Mouse (Mus musculus): ENCODE measurements around the gene Pcnx3. TPM values are rescaled to one million over a fixed set of nuclear protein-coding genes. Genes with fewer than 3 reads are reported as not detected.

Pcnx3 gene
- polyA plus RNA-seq, 1 experiment from 2014 or later, result 38.3 TPM

DNA sequence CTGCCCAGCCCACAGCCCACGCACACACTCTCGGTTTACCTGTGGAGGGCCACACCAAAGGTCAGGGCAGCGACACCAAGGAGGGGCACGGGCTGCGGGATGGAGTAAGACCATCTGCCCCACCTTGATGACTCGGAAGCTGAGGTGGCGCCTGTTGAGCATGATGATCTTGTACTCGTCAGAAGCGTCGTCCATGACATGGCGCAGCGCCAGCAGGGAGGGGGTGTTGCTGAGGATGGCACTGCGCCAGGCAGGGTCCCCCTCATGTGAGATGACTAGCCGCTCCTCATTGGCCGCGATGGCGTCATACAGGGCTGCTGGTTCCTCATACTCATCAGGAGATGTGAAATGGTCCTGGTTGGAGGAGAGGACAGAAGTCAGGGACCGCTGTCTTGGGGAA, 22.3 kb downstream of the Pcnx3 start:
- Histone ChIP-seq H3K4me1 (replicated peaks) (peaks cover 26% of the 10 kb centered on the region), H3K36me3 (peaks cover 69% of the 10 kb centered on the region)

DNA sequence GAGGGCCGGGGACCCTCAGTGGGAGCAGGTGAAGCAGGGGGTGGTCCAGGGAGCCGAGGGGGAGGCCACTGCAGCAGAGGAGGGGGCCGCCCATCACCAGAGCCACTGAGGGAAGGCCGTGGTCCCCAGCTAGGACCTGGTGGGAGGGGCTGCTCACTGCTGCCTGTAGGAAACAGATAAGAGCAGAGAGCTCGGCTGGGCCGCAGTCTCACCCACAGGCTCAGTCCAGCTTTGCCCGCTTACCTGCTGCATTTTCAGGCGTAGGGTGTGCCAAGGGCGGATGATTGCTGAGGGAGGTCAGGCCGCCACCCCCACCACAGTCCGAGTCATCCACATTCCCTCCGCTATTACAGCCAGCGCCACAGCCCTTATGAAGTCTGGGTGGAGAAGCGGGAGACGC, 23.2 kb downstream of the Pcnx3 start:
- Histone ChIP-seq H3K4me2 (no peak overlapping the region), H3K27ac (no peak overlapping the region), H3K4me1 (replicated peaks) (peaks cover 32% of the 10 kb centered on the region), H3K27me3 (no peaks in the 10 kb centered on the region), H3K36me3 (peaks cover 63% of the 10 kb centered on the region), H3K9me3 (no peaks in the 10 kb centered on the region), H3K4me3 (replicated peaks) (no peak overlapping the region), H3K9ac (replicated peaks) (no peak overlapping the region)
- no peak for ATAC-seq (ENCODE audit: insufficient number of reproducible peaks, insufficient read depth, low FRiP score, low TSS enrichment, low read depth)
- 90% methylated on average over 15 of the region's 15 CpGs for WGBS

More for the DNA sequence above, 22.3 kb downstream of the Pcnx3 start:
- Histone ChIP-seq H3K4me2 (no peak overlapping the region), H3K9me3 (no peaks in the 10 kb centered on the region), H3K4me3 (replicated peaks) (no peak overlapping the region; the same call in 1 of the 2 replicates), H3K27ac (no peak overlapping the region), H3K27me3 (no peaks in the 10 kb centered on the region), H3K9ac (replicated peaks) (no peak overlapping the region)
- no peak for ATAC-seq (ENCODE audit: insufficient number of reproducible peaks, insufficient read depth, low FRiP score, low TSS enrichment, low read depth)
- WGBS, result 92% methylated on average over 18 of the region's 18 CpGs

DNA sequence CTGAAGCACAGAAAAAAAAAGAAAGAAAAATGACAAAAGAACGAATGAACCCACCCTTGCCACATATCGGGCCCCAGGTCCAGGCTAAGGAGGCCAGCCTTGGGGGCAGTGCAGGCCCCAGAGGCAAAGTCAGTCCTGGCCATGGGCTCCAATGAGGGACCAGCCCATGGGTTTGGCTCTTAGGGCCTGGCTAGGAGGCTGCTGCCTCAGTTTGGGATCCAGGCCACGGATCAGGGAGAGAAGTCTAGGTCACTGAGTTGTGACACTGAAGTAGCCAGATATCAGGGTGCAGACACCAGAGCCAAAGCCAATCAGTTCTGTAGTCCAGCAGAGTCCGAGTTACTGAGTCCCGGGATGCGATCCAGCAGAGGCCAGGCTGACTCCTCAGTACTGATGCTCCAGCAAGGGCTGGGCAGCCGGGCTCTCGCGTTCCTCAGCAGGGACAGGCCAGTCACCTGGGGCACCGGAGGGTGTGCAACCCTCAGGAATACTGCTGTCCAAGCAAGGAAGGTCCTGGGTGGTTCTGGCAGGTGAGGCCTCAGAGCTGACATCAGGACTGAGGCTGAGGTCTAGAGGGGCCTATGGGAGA, 23.9 kb downstream of the Pcnx3 start:
- peak overlapping the region; percentile 18; the same call in 1 of the 2 replicates for H3K9ac ChIP-seq (replicated peaks)
- 95% methylated on average over 10 of the region's 10 CpGs for WGBS

DNA sequence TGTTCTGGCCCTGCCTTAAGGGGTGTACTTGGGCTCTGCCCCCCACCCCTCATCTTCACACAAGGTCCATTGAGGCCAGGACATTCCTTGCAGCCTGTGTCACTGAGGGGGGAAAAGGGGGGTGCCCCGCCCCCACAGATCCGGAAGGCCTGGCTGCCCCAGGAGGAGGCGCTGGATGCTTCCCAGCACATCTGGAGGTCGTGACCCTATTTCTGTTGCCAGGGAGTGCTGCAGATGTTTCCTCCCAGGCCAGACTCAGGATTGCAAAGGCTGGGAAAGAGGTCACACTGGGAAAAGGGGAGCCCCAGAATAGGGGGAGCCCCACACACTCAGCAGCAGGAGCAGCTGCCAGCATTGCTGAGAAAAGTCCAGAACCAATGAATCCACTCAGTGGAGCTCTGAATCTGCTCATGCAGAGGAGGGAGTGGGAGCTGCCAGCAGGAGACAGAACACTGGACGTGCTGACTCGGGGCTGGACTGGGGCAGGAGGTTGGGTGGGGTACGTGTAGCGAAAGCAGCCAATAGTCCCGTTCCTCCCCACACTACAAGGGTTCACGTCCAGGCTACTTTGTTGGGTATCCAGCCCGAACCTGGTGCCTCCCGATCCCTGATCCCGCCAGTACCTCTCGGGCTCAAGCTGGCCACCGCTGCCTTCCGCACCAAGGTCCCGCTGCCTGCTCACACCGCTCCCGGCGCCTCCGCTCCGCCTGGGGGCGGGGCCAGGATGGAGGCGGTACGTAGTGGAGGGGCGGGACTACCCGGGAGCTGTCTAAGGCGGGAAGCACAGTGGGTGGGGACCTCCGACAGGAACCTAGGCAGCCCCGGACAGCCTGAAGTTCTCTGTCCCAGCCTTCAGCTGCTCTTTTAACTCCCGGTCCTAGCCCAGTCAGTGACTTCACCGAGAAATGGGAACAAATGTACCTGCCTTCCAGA, 25.5 kb downstream of the Pcnx3 start, which contains the start of gene Sipa1:
Gene Sipa1 (minus strand): TSS at position 727 of the 933 bp plus-strand sequence.
- WGBS, result 1% methylated on average over 32 of the region's 32 CpGs
- peak within 1 kb of the TSS; percentile 52 for H3K4me3 ChIP-seq (replicated peaks)
- H3K4me2 ChIP-seq, result peak within 1 kb of the TSS; percentile 70
- H3K27me3 ChIP-seq, result no peaks in the 10 kb centered on the region
- ATAC-seq (ENCODE audit: insufficient number of reproducible peaks, insufficient read depth, low FRiP score, low TSS enrichment, low read depth), result peak; percentile 91
- H3K36me3 ChIP-seq, result peaks cover 54% of the 10 kb centered on the region
- peaks cover 32% of the 10 kb centered on the region for H3K4me1 ChIP-seq (replicated peaks)
- H3K9me3 ChIP-seq, result no peaks in the 10 kb centered on the region
- H3K27ac ChIP-seq, result peak within 1 kb of the TSS; percentile 90
- peak within 1 kb of the TSS; percentile 65 for H3K9ac ChIP-seq (replicated peaks)

More for the DNA sequence above, 23.9 kb downstream of the Pcnx3 start:
- no peak overlapping the region for H3K4me2 ChIP-seq
- H3K4me3 ChIP-seq (replicated peaks), result no peak overlapping the region
- H3K27me3 ChIP-seq, result no peaks in the 10 kb centered on the region
- H3K36me3 ChIP-seq, result peaks cover 61% of the 10 kb centered on the region
- peaks cover 32% of the 10 kb centered on the region for H3K4me1 ChIP-seq (replicated peaks)
- H3K9me3 ChIP-seq, result no peaks in the 10 kb centered on the region
- H3K27ac ChIP-seq, result no peak overlapping the region
- no peak for ATAC-seq (ENCODE audit: insufficient number of reproducible peaks, insufficient read depth, low FRiP score, low TSS enrichment, low read depth)

- no peak for ATAC-seq (ENCODE audit: insufficient number of reproducible peaks, insufficient read depth, low FRiP score, low TSS enrichment, low read depth)
- H3K9me3 ChIP-seq, result no peaks in the 10 kb centered on the region
- peak overlapping the region; percentile 52 for H3K4me3 ChIP-seq (replicated peaks)
- peak overlapping the region; percentile 65 for H3K9ac ChIP-seq (replicated peaks)
- no peaks in the 10 kb centered on the region for H3K27me3 ChIP-seq
- WGBS, result 72% methylated on average over 8 of the region's 8 CpGs
- peaks cover 45% of the 10 kb centered on the region for H3K36me3 ChIP-seq
- H3K4me2 ChIP-seq, result peak overlapping the region; percentile 70
- H3K4me1 ChIP-seq (replicated peaks), result peaks cover 32% of the 10 kb centered on the region
- peak overlapping the region; percentile 90 for H3K27ac ChIP-seq
These were observed 26.4 kb downstream of the Pcnx3 start for GRCm38 (mm10) chr19:5662310-5662709.

DNA sequence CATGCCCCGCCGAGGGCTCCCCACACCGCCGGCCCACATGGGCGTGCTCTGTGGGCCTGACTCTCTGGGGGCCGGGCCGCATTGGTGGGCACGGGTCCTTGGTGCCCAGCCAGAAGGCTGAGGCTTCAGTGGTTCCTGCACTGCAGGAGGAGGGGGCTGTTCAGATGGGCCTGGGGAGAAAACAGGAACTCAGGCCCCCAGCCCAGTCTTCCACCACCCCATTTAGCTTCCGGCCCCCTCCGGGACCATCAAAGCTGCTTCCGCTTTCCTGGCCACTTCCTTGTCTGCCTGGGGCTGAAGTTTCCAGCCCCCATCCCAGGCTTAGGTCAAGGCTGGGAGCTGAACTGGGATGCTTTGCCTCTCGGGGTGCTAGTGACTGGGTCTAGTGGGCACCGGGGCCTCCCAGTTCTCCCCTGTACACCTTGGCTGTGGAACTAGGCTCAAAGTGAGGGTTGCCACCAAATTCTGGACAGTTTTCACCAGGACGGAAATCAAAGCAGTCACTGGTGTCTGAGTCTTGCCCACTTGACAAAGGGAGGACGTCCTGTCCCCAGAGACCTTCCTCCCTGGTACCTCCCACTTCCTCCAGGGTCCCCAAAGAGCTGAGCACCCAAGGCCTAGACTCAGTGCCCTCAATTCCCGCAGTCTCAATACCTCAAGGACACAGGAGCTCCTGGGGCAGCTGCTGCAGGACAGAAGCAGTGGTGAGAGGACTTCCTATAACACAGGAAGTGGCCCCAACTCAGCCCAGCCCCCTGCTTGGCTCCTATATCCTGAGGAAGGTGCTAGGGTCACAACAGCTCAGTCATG, 27.6 kb downstream of the Pcnx3 start:
- H3K36me3 ChIP-seq, result peaks cover 41% of the 10 kb centered on the region
- no peak for ATAC-seq (ENCODE audit: insufficient number of reproducible peaks, insufficient read depth, low FRiP score, low TSS enrichment, low read depth)
- H3K27ac ChIP-seq, result peak overlapping the region; percentile 53; the same call in 1 of the 2 replicates
- 0 out of 2 replicates have a peak, but pooled peaks cover 5% of the 10 kb centered on the region for H3K27me3 ChIP-seq
- 80% methylated on average over 16 of the region's 16 CpGs for WGBS
- H3K4me2 ChIP-seq, result peak overlapping the region; percentile 70
- H3K9me3 ChIP-seq, result no peaks in the 10 kb centered on the region
- peak overlapping the region; percentile 27; the same call in 1 of the 2 replicates for H3K9ac ChIP-seq (replicated peaks)
- peak overlapping the region; percentile 18 for H3K4me3 ChIP-seq (replicated peaks)
- peaks cover 32% of the 10 kb centered on the region for H3K4me1 ChIP-seq (replicated peaks)

GRCm38 (mm10) chr19:5654720-5655298, 33.9 kb downstream of the Pcnx3 start:
- Histone ChIP-seq H3K4me3 (replicated peaks) (peak overlapping the region; percentile 47), H3K4me1 (replicated peaks) (peaks cover 24% of the 10 kb centered on the region), H3K9me3 (no peaks in the 10 kb centered on the region), H3K36me3 (peaks cover 43% of the 10 kb centered on the region), H3K27ac (no peak overlapping the region), H3K4me2 (peak overlapping the region; percentile 82), H3K27me3 (peaks cover 30% of the 10 kb centered on the region), H3K9ac (replicated peaks) (peak overlapping the region; percentile 62)
- peak; percentile 53 for ATAC-seq (ENCODE audit: insufficient number of reproducible peaks, insufficient read depth, low FRiP score, low TSS enrichment, low read depth)
- 5% methylated on average over 43 of the region's 43 CpGs for WGBS

DNA sequence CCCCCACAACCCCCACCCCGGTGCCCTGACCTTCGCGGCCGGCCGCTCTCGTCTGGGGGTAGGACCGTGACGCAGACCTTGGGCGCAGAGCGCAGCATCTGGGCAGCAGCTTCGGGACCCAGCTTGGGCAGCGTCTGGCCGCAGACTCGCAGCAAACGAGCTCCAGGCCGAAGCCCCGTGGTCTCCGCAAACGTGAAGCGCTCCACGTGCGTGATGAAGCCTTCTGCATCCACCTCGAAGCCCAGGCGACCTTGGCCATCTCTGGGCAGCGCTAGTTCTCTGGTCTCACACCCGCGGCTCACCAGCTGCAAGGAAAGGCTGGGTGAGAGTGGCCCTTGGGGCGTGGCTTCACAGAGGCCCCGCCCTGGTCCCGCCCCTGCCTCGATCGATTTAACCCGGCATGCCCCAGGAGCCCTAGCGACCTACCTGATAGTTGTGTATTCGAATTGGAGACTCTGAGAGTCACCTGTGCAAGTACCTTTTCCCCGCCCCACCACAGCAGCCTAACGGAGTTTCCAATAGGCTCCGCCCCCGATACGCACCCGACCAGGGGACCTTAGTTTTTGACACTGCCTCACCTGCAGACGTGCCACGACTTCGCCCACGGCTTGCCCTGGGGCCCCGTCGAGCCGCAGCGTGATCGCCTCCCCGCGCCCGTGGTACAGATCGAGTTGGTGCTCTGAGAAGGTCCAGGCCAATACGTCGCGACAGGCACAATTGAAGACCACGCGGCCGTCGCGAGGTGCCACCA, 34.6 kb downstream of the Pcnx3 start:
- ATAC-seq (ENCODE audit: insufficient number of reproducible peaks, insufficient read depth, low FRiP score, low TSS enrichment, low read depth), result peak; percentile 30
- Histone ChIP-seq H3K9me3 (no peaks in the 10 kb centered on the region), H3K36me3 (peaks cover 39% of the 10 kb centered on the region), H3K4me2 (peak overlapping the region; percentile 82), H3K9ac (replicated peaks) (peak overlapping the region; percentile 62), H3K4me1 (replicated peaks) (peaks cover 29% of the 10 kb centered on the region), H3K27me3 (peaks cover 30% of the 10 kb centered on the region), H3K27ac (no peak overlapping the region), H3K4me3 (replicated peaks) (peak overlapping the region; percentile 47)
- WGBS, result 3% methylated on average over 62 of the region's 62 CpGs

GRCm38 (mm10) chr19:5652570-5652969, 36.1 kb downstream of the Pcnx3 start:
- Histone ChIP-seq H3K27me3 (peaks cover 30% of the 10 kb centered on the region), H3K36me3 (peaks cover 41% of the 10 kb centered on the region), H3K4me2 (no peak overlapping the region), H3K4me1 (replicated peaks) (peaks cover 40% of the 10 kb centered on the region), H3K9me3 (no peaks in the 10 kb centered on the region), H3K9ac (replicated peaks) (no peak overlapping the region), H3K27ac (no peak overlapping the region), H3K4me3 (replicated peaks) (no peak overlapping the region)
- no peak for ATAC-seq (ENCODE audit: insufficient number of reproducible peaks, insufficient read depth, low FRiP score, low TSS enrichment, low read depth)
- 74% methylated on average over 6 of the region's 6 CpGs for WGBS

All from limb, embryonic 12.5 days (tissue).